Comparison of ENCODE assay signal across 19 mouse cellular contexts in genomic region chr3:138875936-138876335, GRCm38 (mm10).
DNase-seq lines count a peak whose midpoint lies in the region; ATAC-seq lines count a peak whose summit lies in the region.
"Had no signal": no experiment of that assay in that cellular context is flagged by ENCODE, and none has a peak within 500 bp of the region (broad histone marks: within the 10 kb centered on the region; RNA-seq: fewer than 3 reads in every experiment).

No protein-coding gene starts in this region.

- H3K27me3 ChIP-seq in embryonic facial prominence, embryonic 15.5 days, result no peaks in the 10 kb centered on the region
- H3K27me3 ChIP-seq in embryonic facial prominence, embryonic 10.5 days (replicated peaks; ENCODE audit: low read depth, poor library complexity, severe bottlenecking), result no peaks in the 10 kb centered on the region
- H3K27me3 ChIP-seq in lung, embryonic 16.5 days (ENCODE audit: control insufficient read depth, insufficient read depth, low read depth, low read length), result no peaks in the 10 kb centered on the region
- H3K27me3 ChIP-seq: forebrain, embryonic 15.5 days; heart, embryonic 12.5 days; hindbrain, embryonic 15.5 days had no signal

- H3K4me3 ChIP-seq in embryonic facial prominence, embryonic 15.5 days (replicated peaks), result no peak overlapping the region
- H3K4me3 ChIP-seq in embryonic facial prominence, embryonic 10.5 days, result no peak overlapping the region
- no peak overlapping the region for H3K4me3 ChIP-seq in lung, embryonic 16.5 days (ENCODE audit: low read length)
- H3K4me3 ChIP-seq: erythroblast, embryonic 14.5 days; forebrain, embryonic 10.5 days; forebrain, embryonic 15.5 days; heart, embryonic 12.5 days; hindbrain, embryonic 15.5 days had no signal

- H3K9me3 ChIP-seq in embryonic facial prominence, embryonic 15.5 days (replicated peaks), result no peaks in the 10 kb centered on the region
- no peaks in the 10 kb centered on the region for H3K9me3 ChIP-seq in embryonic facial prominence, embryonic 10.5 days
- H3K9me3 ChIP-seq in lung, embryonic 16.5 days (ENCODE audit: control insufficient read depth, low read length), result no peaks in the 10 kb centered on the region
- H3K9me3 ChIP-seq: forebrain, embryonic 15.5 days; hindbrain, embryonic 15.5 days had no signal

- no peak overlapping the region for H3K9ac ChIP-seq in embryonic facial prominence, embryonic 15.5 days
- no peak overlapping the region for H3K9ac ChIP-seq in lung, embryonic 16.5 days (ENCODE audit: low read length)
- H3K9ac ChIP-seq: forebrain, embryonic 15.5 days; heart, embryonic 12.5 days; hindbrain, embryonic 15.5 days had no signal

- peaks cover 22% of the 10 kb centered on the region for H3K4me1 ChIP-seq in embryonic facial prominence, embryonic 15.5 days
- peaks cover 21% of the 10 kb centered on the region for H3K4me1 ChIP-seq in embryonic facial prominence, embryonic 10.5 days
- peaks cover 12% of the 10 kb centered on the region for H3K4me1 ChIP-seq in lung, embryonic 16.5 days (replicated peaks; ENCODE audit: control insufficient read depth, insufficient read depth, low read length)
- H3K4me1 ChIP-seq: heart, embryonic 12.5 days had no signal

- no peak for DNase-seq in embryonic facial prominence, embryonic 10.5 days (ENCODE audit: low spot score)
- no peak for DNase-seq in lung, postnatal 4 days
- DNase-seq in thymus, postnatal 10 days (ENCODE audit: low spot score in 2 of 2), result peak; percentile 45 to 52
- DNase-seq in thymus, postnatal 4 days, result peak; percentile 73
- no peak for DNase-seq in ovary, postnatal 36 days (ENCODE audit: low spot score)
- DNase-seq in adrenal gland, adult (ENCODE audit: inconsistent age in 2 of 2, low spot score in 1 of 2), result no peak
- DNase-seq: adrenal gland, postnatal 14 days; B cell, adult 2 months; cerebellum, adult 11-12 months; gastrocnemius, postnatal 14 days; heart, postnatal 36 days had no signal

- H3K36me3 ChIP-seq in embryonic facial prominence, embryonic 15.5 days, result peaks cover 8% of the 10 kb centered on the region; the same call in 1 of the 2 replicates
- peaks cover 20% of the 10 kb centered on the region for H3K36me3 ChIP-seq in embryonic facial prominence, embryonic 10.5 days (replicated peaks)
- H3K36me3 ChIP-seq in lung, embryonic 16.5 days (ENCODE audit: control insufficient read depth, insufficient read depth, low read length), result no peaks in the 10 kb centered on the region
- H3K36me3 ChIP-seq: heart, embryonic 12.5 days had no signal

- H3K4me2 ChIP-seq in embryonic facial prominence, embryonic 15.5 days (replicated peaks), result no peak overlapping the region
- no peak overlapping the region for H3K4me2 ChIP-seq in lung, embryonic 16.5 days (ENCODE audit: low read depth, low read length)
- H3K4me2 ChIP-seq: forebrain, embryonic 15.5 days; heart, embryonic 12.5 days; hindbrain, embryonic 15.5 days had no signal

- no peak for ATAC-seq in embryonic facial prominence, embryonic 15.5 days (ENCODE audit: insufficient number of reproducible peaks, low FRiP score, low TSS enrichment, low read depth)
- ATAC-seq in lung, embryonic 16.5 days (ENCODE audit: low read depth), result no peak
- ATAC-seq: CD4-positive, CD25-positive, alpha-beta regulatory T cell, adult 4 months; forebrain, embryonic 15.5 days had no signal

- 0 out of 2 replicates have a peak overlapping the region, but pooled peaks have one; percentile 34 for H3K27ac ChIP-seq in embryonic facial prominence, embryonic 15.5 days (replicated peaks)
- no peak overlapping the region for H3K27ac ChIP-seq in embryonic facial prominence, embryonic 10.5 days (replicated peaks)
- peak overlapping the region; percentile 87 for H3K27ac ChIP-seq in lung, embryonic 16.5 days (ENCODE audit: low read length)

- 77% methylated on average over 6 of the region's 6 CpGs for WGBS in embryonic facial prominence, embryonic 15.5 days
- WGBS in embryonic facial prominence, embryonic 10.5 days, result 90% methylated on average over 6 of the region's 6 CpGs
- 84% methylated on average over 6 of the region's 6 CpGs for WGBS in lung, embryonic 16.5 days

Comparison
In these comparisons a context has a peak if more than half of its experiments do, and no peak if none do; other contexts are left out.
1. DNase-seq: peak in thymus, postnatal 10 days (2 of 2) and thymus, postnatal 4 days (single experiment); none in embryonic facial prominence, embryonic 10.5 days (single experiment), lung, postnatal 4 days (0 of 2), ovary, postnatal 36 days (single experiment) and adrenal gland, adult (0 of 2).